Mouse (Mus musculus) cortical plate, adult 2 months (tissue): ENCODE results near the gene Cmah. TPM values are rescaled to one million over a fixed set of nuclear protein-coding genes. Genes with fewer than 3 reads are reported as not detected.

Experiments used
- H3K27ac ChIP-seq: fragments of 200-500 bp; 2 replicates; pipeline ENCODE4 v1.5.1; 2012; ENCODE audit warnings: low read length, control low read depth, inconsistent platforms; ENCODE audit not compliant: insufficient read depth
- H3K4me1 ChIP-seq: fragments of 200-500 bp; 2 replicates; pipeline ENCODE4 v1.6.1; 2011; ENCODE audit warnings: low read length; ENCODE audit not compliant: control insufficient read depth, insufficient read depth
- H3K4me3 ChIP-seq: fragments of 200-500 bp; 2 replicates; pipeline ENCODE4 v1.5.1; 2011; ENCODE audit warnings: mild to moderate bottlenecking, low read length, control low read depth; ENCODE audit not compliant: insufficient read depth
- CTCF ChIP-seq: fragments of 200-500 bp; IDR thresholded peaks from 2 replicates; pipeline ENCODE4 v1.5.1; 2011; ENCODE audit warnings: mild to moderate bottlenecking, control low read depth, low read length; ENCODE audit not compliant: insufficient read depth; ENCODE audit errors: extremely low read depth
- POLR2A ChIP-seq: fragments of 200-500 bp; IDR thresholded peaks from 2 replicates; pipeline ENCODE4 v1.6.1; 2011; ENCODE audit warnings: mild to moderate bottlenecking, low read length, control low read depth; ENCODE audit not compliant: insufficient read depth; ENCODE audit errors: extremely low read depth
- polyA plus RNA-seq: library from polyadenylated mRNA; depleted of rRNA; stranded (reverse); fragments of >200 nt; gene quantifications from 2 replicates; pipeline ENCODE4 v1.2.3, GENCODE M21; 2012

Gene Cmah
- polyA plus RNA-seq, 1 experiment, result 0.04 TPM

DNA sequence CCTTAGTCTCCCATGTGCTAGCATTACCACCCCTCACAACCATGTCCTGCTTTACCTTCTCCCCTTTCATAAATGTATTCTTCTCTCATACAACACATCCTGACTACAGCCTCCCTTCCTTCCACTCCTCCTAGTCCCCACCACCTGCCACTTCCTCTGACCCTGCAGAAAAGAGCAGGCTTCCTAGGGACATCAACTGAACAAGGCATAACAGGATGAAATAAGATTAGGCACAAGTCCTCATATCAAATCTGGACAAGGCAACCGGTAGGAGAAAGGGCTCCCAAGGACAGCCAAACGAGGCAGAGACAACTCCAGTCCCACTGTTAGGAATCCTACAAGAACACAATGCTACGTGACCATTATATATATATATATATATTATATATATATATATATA, 104.4 kb downstream of the Cmah start:
- Histone ChIP-seq H3K4me3 (no peak overlapping the region), H3K4me1 (no peaks in the 10 kb centered on the region), H3K27ac (no peak overlapping the region)
- TF ChIP-seq CTCF (no peak), POLR2A (no peak)

DNA sequence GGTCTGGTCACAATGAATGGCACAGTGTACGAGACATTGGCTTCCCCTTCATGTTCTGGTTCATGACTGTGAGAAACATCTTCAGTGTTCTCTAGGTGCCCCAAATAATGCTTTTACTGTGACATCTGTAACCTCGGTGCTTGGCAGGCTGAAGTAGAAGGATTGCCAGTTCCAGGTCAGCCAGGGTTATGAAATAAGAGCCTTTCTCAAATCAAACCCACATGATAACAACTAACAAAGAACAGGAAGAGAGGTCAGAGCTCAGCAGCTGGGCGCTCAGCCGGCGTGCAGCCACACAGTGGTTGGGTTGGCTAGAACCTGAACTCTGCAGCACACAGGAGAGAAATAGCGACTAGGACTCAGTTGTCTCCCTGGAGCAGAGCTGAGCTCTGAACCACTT, 115.1 kb downstream of the Cmah start:
- no peak overlapping the region for H3K27ac ChIP-seq
- no peaks in the 10 kb centered on the region for H3K4me1 ChIP-seq
- TF ChIP-seq CTCF (no peak), POLR2A (no peak)
- H3K4me3 ChIP-seq, result no peak overlapping the region

DNA sequence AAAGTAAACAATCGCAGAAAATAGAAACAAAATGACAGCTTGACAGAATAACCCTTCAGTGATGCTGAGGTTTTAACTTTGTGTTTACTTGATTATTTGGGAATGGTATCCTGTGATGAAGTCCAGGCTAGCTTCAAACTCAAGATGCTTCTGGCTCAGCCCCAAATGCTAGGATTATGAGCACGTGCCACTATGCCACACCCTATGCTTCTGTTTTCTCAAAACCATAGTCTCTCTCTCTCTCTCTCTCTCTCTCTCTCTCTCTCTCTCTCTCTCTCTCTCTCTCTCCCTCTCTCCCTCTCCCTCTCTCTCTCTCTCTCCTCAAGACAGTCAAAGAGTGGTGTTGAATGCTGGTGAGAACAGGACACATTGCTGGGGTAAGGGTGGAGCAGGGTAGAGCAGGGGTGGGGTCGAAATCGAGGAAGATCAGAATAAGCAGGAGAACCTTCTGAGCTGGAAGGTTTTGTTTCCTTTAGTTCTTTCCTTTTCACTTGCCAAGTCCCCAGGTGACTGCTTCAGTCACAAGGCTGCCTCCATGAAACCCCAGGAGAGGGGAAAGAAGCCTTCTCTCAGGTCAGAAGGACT, 116.7 kb downstream of the Cmah start:
- Histone ChIP-seq H3K4me1 (no peaks in the 10 kb centered on the region), H3K4me3 (no peak overlapping the region), H3K27ac (no peak overlapping the region)
- no peak for TF ChIP-seq POLR2A

DNA sequence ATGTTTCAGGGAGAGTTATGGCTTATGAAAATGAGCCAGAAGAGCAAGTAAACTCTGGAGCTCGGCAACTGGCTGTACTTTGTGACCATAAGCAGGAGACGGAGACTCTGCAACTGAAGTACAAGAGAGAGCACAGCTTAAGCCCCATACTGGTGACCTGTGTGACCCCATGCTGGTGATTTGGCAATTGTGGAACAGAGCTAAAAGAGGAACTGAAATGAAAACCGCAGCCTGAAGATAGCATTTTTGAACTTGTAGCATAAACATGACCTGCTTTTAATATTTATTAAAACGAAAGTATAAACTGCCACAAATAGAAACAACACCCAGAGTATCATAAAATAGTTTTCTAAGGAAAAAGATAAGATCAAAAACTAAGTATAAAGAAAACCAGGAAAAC, 117.5 kb downstream of the Cmah start:
- TF ChIP-seq POLR2A (no peak), CTCF (no peak)

DNA sequence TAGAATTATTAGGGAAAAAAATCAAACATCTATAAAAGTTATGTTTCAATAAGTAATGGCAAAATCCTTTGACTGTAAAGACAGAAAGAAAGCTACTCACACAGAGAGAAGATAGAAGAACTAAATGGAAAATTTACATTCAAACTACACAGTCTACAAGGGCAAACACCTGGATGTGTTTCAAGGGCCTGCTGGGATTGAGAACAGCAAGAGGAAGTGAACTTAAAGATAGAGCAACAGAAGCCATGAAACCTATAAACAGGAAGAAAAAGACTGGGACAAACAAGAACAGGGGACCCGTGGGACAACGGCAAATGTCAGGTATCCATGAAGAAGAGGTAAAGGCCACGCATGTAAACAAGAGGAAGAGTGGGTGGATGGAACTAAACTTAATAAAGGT, 118.0 kb downstream of the Cmah start:
- H3K27ac ChIP-seq, result no peak overlapping the region
- TF ChIP-seq CTCF (no peak), POLR2A (no peak)

More for the DNA sequence above, 117.5 kb downstream of the Cmah start:
- Histone ChIP-seq H3K4me3 (no peak overlapping the region), H3K4me1 (no peaks in the 10 kb centered on the region), H3K27ac (no peak overlapping the region)

DNA sequence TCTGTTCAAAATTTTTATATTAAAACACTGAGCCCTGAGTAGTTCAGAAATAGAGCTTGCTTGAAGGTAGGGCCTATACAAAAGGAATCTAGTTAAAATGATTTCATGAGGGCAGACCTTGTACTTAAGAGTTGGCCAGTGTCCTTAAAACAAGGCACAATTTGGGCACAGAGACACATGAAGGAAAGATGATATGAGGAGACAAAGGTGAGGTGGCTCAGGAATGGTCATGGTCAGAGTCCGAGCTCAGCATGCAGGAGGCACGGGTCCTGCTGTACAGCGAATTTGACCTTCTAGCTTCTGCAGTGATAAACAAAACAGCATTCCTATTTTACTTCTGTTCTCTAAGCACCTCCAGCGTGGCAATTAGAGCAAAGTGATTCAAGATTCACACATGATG, 118.9 kb downstream of the Cmah start:
- H3K27ac ChIP-seq, result no peak overlapping the region
- TF ChIP-seq CTCF, result no peak
- no peak for TF ChIP-seq POLR2A
- H3K4me3 ChIP-seq, result no peak overlapping the region
- no peaks in the 10 kb centered on the region for H3K4me1 ChIP-seq

More for the DNA sequence above, 118.0 kb downstream of the Cmah start:
- no peaks in the 10 kb centered on the region for H3K4me1 ChIP-seq
- H3K4me3 ChIP-seq, result no peak overlapping the region

DNA sequence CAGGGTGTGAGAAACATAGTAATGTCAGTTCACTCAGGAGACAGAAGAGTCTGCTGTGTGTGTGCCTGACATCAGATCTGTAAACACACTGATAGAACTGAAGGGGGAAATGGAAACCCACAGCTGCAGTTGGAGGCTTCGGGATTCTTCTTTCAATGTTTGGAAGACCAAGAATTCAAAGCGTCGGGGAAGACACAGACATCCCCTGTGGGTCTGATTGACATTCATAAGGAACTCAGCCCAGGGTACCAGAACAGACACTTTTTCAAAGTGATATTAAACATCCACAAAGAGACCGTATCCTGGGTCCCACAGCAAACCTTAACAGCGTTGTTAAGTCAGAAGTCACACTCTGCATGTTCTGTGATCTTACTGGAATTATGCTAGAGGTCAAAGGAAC, 119.8 kb downstream of the Cmah start:
- Histone ChIP-seq H3K27ac (no peak overlapping the region), H3K4me1 (no peaks in the 10 kb centered on the region), H3K4me3 (no peak overlapping the region)
- no peak for TF ChIP-seq CTCF
- TF ChIP-seq POLR2A, result no peak

DNA sequence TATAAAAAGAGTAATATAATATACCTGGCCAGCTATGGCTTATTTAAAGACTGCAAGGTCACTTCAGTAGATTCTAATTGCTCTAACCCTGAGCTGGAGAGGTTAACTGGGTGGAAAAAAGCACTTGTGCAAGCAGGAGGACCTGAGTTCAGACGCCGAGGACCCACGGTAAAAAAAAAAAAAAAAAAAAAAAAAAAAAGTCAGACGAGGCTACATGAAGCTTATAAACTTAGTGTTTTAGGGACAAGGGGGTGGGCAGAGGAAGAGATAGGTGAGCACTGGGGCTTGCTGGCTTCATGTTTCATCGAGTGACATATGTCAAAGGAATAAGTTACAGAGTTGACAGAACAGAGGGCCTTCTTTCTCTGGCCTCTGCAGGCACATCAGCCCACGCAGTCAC, 121.4 kb downstream of the Cmah start:
- TF ChIP-seq CTCF (no peak), POLR2A (no peak)
- Histone ChIP-seq H3K4me3 (no peak overlapping the region), H3K27ac (no peak overlapping the region), H3K4me1 (no peaks in the 10 kb centered on the region)

DNA sequence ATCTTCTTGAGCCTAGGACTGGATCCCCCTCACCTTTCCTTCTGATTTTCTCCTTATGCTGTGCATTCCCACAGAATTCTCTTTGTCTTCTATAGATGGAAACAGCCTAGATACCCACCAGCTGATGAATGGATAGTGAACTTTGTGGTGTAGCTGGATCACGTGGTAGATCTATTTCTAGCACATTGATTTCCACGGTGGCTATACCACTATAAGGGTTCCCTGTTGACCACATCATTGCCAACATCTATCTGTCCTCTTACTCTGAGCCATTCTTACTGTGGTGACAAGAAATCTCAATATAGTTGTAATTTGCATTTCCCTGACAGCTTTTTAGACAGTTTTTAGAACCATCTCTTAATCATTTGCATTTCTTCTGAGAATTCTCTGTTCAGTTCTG, 124.3 kb downstream of the Cmah start:
- no peak overlapping the region for H3K4me3 ChIP-seq
- H3K4me1 ChIP-seq, result no peaks in the 10 kb centered on the region
- no peak overlapping the region for H3K27ac ChIP-seq
- no peak for TF ChIP-seq POLR2A
- no peak for TF ChIP-seq CTCF

DNA sequence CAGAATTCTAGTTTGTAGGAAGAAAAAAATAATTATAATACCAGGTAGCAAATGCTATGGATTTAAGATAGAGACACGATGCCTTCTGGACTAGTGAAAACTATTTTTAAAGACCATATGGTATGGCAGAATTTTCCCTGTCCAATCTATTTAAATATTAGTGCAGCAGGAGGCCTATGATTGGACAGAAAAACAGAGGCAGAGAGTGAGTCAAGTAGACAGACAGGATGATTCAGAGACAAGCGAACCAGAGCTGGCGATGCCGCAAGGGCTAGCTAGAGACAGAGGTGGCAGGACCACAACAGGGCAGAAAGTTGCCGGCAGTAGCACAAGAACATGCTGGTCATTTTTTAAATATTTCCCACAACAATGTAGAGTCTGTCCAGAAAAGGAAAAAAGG, 126.5 kb downstream of the Cmah start:
- Histone ChIP-seq H3K4me1 (no peaks in the 10 kb centered on the region), H3K4me3 (no peak overlapping the region), H3K27ac (no peak overlapping the region)
- TF ChIP-seq POLR2A (no peak), CTCF (no peak)

DNA sequence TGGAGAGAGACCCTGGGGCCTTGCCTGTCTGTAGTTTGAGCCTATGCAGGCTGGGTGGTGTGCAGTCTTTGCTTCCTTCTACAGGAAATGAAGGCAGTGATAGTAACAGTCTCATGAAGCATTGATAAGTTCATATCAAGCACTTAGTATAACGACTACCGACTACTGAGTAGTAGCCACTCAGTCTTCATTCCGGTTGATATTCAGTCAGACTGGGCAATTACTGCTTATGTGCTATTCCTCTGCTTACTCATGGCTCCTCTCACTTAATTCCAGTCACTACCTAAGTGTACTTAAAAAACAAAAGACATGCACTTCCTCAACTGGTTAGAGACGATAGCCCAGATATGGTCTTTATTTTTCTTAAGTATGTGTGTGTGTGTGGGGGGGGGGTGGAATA, 129.2 kb downstream of the Cmah start:
- H3K4me3 ChIP-seq, result no peak overlapping the region
- TF ChIP-seq CTCF, result no peak
- TF ChIP-seq POLR2A, result no peak

More for the DNA sequence above, 129.2 kb downstream of the Cmah start:
- Histone ChIP-seq H3K27ac (no peak overlapping the region), H3K4me1 (no peaks in the 10 kb centered on the region)
